Mouse (Mus musculus): ENCODE results near the gene Cdipt. TPM values are rescaled to one million over a fixed set of nuclear protein-coding genes. Genes with fewer than 3 reads are reported as not detected.
A peak's percentile ranks its signal among the peaks of the same experiment; 100 is the strongest.

Gene Cdipt
- total RNA-seq, 1 experiment from 2014 or later, result 59.1 TPM

- no peak for ATAC-seq (ENCODE audit: extremely low read depth, insufficient number of reproducible peaks, low FRiP score, poor library complexity, severe bottlenecking)
These were observed 45.3 kb downstream of the Cdipt start, which contains the start of the genes Gm42742 and Prrt2 for GRCm38 (mm10) chr7:127020901-127021562. TSS of gene Gm42742 (minus strand) at chr7:127021097. TSS of gene Prrt2 (minus strand) at chr7:127021211.

GRCm38 (mm10) chr7:127021563-127022527 lies 46.1 kb downstream of the Cdipt start:
- no peak for ATAC-seq (ENCODE audit: extremely low read depth, insufficient number of reproducible peaks, low FRiP score, poor library complexity, severe bottlenecking)

- no peak for ATAC-seq (ENCODE audit: extremely low read depth, insufficient number of reproducible peaks, low FRiP score, poor library complexity, severe bottlenecking)
These were observed 47.0 kb downstream of the Cdipt start for GRCm38 (mm10) chr7:127022528-127023271.

- no peak for ATAC-seq (ENCODE audit: extremely low read depth, insufficient number of reproducible peaks, low FRiP score, poor library complexity, severe bottlenecking)
These were observed 47.6 kb downstream of the Cdipt start for GRCm38 (mm10) chr7:127023272-127023691.

- ATAC-seq (ENCODE audit: extremely low read depth, insufficient number of reproducible peaks, low FRiP score, poor library complexity, severe bottlenecking), result no peak
These were observed 48.4 kb downstream of the Cdipt start for GRCm38 (mm10) chr7:127023896-127024690.

- ATAC-seq (ENCODE audit: extremely low read depth, insufficient number of reproducible peaks, low FRiP score, poor library complexity, severe bottlenecking), result peak; percentile 37
These were observed 49.2 kb downstream of the Cdipt start for GRCm38 (mm10) chr7:127024755-127025555.

GRCm38 (mm10) chr7:127025556-127026160 lies 49.9 kb downstream of the Cdipt start:
- ATAC-seq (ENCODE audit: extremely low read depth, insufficient number of reproducible peaks, low FRiP score, poor library complexity, severe bottlenecking), result no peak

GRCm38 (mm10) chr7:127026161-127026600 lies 50.5 kb downstream of the Cdipt start:
- ATAC-seq (ENCODE audit: extremely low read depth, insufficient number of reproducible peaks, low FRiP score, poor library complexity, severe bottlenecking), result no peak

- ATAC-seq (ENCODE audit: extremely low read depth, insufficient number of reproducible peaks, low FRiP score, poor library complexity, severe bottlenecking), result no peak
These were observed 50.9 kb downstream of the Cdipt start for GRCm38 (mm10) chr7:127026616-127026983.

GRCm38 (mm10) chr7:127026984-127027726 lies 51.4 kb downstream of the Cdipt start, which contains the start of gene Maz:
TSS of gene Maz (minus strand) at chr7:127027037.
- peak; percentile 79 for ATAC-seq (ENCODE audit: extremely low read depth, insufficient number of reproducible peaks, low FRiP score, poor library complexity, severe bottlenecking)

- no peak for ATAC-seq (ENCODE audit: extremely low read depth, insufficient number of reproducible peaks, low FRiP score, poor library complexity, severe bottlenecking)
These were observed 52.2 kb downstream of the Cdipt start for GRCm38 (mm10) chr7:127027885-127028284.

Other genes with a start within 250 kb of the Cdipt start
- gene Mapk3, start 216.3 kb upstream of the Cdipt start, total RNA-seq (2017), result 48.8 and 51.2 TPM in 2 replicates
- gene Gdpd3, start 209.6 kb upstream of the Cdipt start, total RNA-seq (2017), result 25.8 and 26.5 TPM in 2 replicates
- 367 and 379 TPM in 2 replicates for gene Ypel3, start 199.0 kb upstream of the Cdipt start, total RNA-seq (2017)
- 14.4 and 19.8 TPM in 2 replicates for gene Tbx6, start 194.4 kb upstream of the Cdipt start, total RNA-seq (2017)
- gene Ppp4c, start 183.4 kb upstream of the Cdipt start, total RNA-seq (2017), result 210 and 221 TPM in 2 replicates
- not detected in 2 replicates for gene Fam57b, start 178.2 kb upstream of the Cdipt start, total RNA-seq (2017)
- not detected in 2 replicates for gene 4930451I11Rik, start 144.3 kb upstream of the Cdipt start, total RNA-seq (2017)
- not detected in 2 replicates for gene Doc2a, start 128.5 kb upstream of the Cdipt start, total RNA-seq (2017)
- gene Hirip3, start 113.9 kb upstream of the Cdipt start, total RNA-seq (2017), result 37.7 and 46.2 TPM in 2 replicates
- 44.6 and 46.8 TPM in 2 replicates for gene Ino80e, start 113.5 kb upstream of the Cdipt start, total RNA-seq (2017)
- gene Taok2, start 91.2 kb upstream of the Cdipt start, total RNA-seq (2017), result 73.7 and 93.1 TPM in 2 replicates
- 32.3 and 32.6 TPM in 2 replicates for gene Tmem219, start 53.0 kb upstream of the Cdipt start, total RNA-seq (2017)
- 29.1 and 32.8 TPM in 2 replicates for gene Kctd13, start 47.0 kb upstream of the Cdipt start, total RNA-seq (2017)
- gene Asphd1, start 26.3 kb upstream of the Cdipt start, total RNA-seq (2017), result not detected in 2 replicates
- 1.7 and 2.9 TPM in 2 replicates for gene Sez6l2, start 25.4 kb upstream of the Cdipt start, total RNA-seq (2017)
- 2.2 and 2.3 TPM in 2 replicates for gene Cdiptos, start 184 bp downstream of the Cdipt start, total RNA-seq (2017)
- 106 and 110 TPM in 2 replicates for gene Mvp, start 38.7 kb downstream of the Cdipt start, total RNA-seq (2017)
- 8.4 and 32.4 TPM in 2 replicates for gene Pagr1b, start 40.6 kb downstream of the Cdipt start, total RNA-seq (2017)
- gene Pagr1a, start 41.4 kb downstream of the Cdipt start, total RNA-seq (2017), result 33.3 and 49.8 TPM in 2 replicates
- 22.7 and 34.7 TPM in 2 replicates for gene Gm42742, start 45.2 kb downstream of the Cdipt start, total RNA-seq (2017)
- gene Prrt2, start 45.3 kb downstream of the Cdipt start, total RNA-seq (2017), result 2.6 TPM in 1 of 2 replicates, not detected in the other
- 49.3 and 57.7 TPM in 2 replicates for gene Maz, start 51.1 kb downstream of the Cdipt start, total RNA-seq (2017)
- gene Kif22, start 66.6 kb downstream of the Cdipt start, total RNA-seq (2017), result 1.4 and 2.1 TPM in 2 replicates
- gene Zg16, start 111.4 kb downstream of the Cdipt start, total RNA-seq (2017), result 2.1 TPM in 1 of 2 replicates, not detected in the other
- 156 and 166 TPM in 2 replicates for gene AI467606, start 115.4 kb downstream of the Cdipt start, total RNA-seq (2017)
- gene Qprt, start 146.3 kb downstream of the Cdipt start, total RNA-seq (2017), result 1.4 and 3.8 TPM in 2 replicates
- 66.1 and 71.7 TPM in 2 replicates for gene Spn, start 161.9 kb downstream of the Cdipt start, total RNA-seq (2017)
- 54.4 and 58.3 TPM in 2 replicates for gene Cd2bp2, start 220.1 kb downstream of the Cdipt start, total RNA-seq (2017)
- gene Tbc1d10b, start 232.6 kb downstream of the Cdipt start, total RNA-seq (2017), result 92.2 and 99.7 TPM in 2 replicates
- gene Mylpf, start 233.0 kb downstream of the Cdipt start, total RNA-seq (2017), result 8.6 and 10.9 TPM in 2 replicates